Mouse (Mus musculus): Measurements from ENCODE around the gene Hydin.
"Not testable (repeated sequence)": the region's sequence is repeated elsewhere in the genome, so short reads cannot be mapped to it uniquely, and the experiment has no call there.

Hydin gene

GRCm38 (mm10) chr8:110333376-110333775 is 66.6 kb downstream of the Hydin start:
- DNase-seq (ENCODE audit: low read depth, low spot score) = no peak

DNA sequence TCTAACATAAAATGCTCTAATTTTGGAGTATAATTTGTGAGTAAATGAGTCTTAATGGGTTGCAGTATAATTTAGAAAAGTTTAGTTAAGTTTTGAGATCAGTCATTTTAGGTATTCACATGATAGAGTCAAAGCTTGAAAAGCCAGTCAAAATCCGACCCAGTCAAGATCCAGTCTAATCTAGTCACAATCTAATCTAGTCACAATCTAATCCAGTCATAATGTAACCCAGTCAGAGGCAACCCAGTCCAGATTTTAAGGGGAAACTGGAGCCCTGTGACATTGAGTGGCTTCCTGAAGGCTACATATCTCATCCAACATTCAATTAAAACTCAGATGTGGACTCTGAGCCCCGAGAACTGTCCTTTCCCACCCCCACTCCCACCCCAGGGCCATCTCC is 72.7 kb downstream of the Hydin start:
- no peak for DNase-seq (ENCODE audit: low read depth, low spot score)

- no peak for DNase-seq (ENCODE audit: low read depth, low spot score)
Measured at GRCm38 (mm10) chr8:110340090-110340703, 73.4 kb downstream of the Hydin start.

- DNase-seq (ENCODE audit: low read depth, low spot score) = no peak
Measured at GRCm38 (mm10) chr8:110345697-110346394, 79.1 kb downstream of the Hydin start.

DNA sequence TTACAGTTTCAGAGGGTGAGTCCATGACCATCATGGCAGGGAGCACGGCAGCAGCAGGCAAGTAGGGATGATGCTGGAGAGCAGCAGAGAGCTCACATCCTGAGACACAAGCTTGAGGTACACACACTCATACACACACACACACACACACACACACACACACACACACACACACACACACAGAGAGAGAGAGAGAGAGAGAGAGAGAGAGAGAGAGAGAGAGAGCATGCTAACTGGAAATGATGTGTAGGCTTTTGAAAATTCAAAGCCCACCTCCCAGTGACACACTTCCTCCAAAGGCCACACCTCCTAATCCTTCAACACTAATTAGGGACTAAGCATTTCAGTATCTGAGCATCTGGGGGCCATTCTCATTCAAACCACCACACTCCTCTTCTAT is 80.1 kb downstream of the Hydin start:
- DNase-seq (ENCODE audit: low read depth, low spot score) = no peak

- no peak for DNase-seq (ENCODE audit: low read depth, low spot score)
Measured at GRCm38 (mm10) chr8:110350725-110351124, 83.9 kb downstream of the Hydin start.

GRCm38 (mm10) chr8:110351909-110352308 is 85.1 kb downstream of the Hydin start:
- no peak for DNase-seq (ENCODE audit: low read depth, low spot score)

- DNase-seq (ENCODE audit: low read depth, low spot score) = no peak
Measured at GRCm38 (mm10) chr8:110362975-110363374, 96.2 kb downstream of the Hydin start.

DNA sequence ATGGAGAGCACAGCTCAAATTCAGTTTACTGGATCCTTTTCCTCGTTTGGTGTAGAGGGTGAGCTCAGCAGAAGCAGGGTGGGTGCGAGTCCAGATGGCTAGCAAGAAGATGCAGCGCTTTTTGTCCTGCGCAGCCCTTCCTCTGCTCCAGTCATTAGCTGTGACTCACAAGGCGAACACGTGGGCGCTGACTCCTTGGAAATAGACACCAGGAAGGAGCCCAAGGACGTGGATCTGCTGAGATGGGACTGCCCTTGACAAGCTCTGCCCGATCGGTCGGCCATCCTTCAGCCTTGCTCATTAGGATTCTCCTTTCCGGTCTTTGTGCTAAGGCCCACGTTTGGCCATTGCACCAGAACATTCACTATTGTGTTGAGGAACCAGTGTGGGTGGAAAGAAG is 106.1 kb downstream of the Hydin start:
- DNase-seq (ENCODE audit: low read depth, low spot score) = no peak

- no peak for DNase-seq (ENCODE audit: low read depth, low spot score)
Measured at GRCm38 (mm10) chr8:110373695-110374094, 106.9 kb downstream of the Hydin start.

- no peak for DNase-seq (ENCODE audit: low read depth, low spot score)
Measured at GRCm38 (mm10) chr8:110382751-110383150, 116.0 kb downstream of the Hydin start.

DNA sequence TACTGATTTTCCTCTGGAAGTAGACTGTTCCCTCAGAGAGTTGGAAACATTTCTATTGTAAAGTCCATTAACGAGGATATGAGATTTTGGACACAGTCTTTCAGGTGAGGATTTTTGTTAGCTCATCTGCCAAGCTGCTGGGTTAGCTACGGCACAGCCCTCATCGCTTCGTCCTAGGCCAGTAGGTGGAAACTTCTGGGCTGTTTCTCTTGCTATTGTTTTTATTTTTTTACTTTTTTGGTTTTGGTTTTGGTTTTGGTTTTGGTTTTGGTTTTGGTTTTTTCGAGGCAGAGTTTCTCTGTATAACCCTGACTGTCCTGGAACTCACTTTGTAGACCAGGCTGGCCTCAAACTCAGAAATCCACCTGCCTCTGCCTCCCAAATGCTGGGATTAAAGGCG is 117.9 kb downstream of the Hydin start:
- not testable (repeated sequence) for DNase-seq (ENCODE audit: low read depth, low spot score)

DNA sequence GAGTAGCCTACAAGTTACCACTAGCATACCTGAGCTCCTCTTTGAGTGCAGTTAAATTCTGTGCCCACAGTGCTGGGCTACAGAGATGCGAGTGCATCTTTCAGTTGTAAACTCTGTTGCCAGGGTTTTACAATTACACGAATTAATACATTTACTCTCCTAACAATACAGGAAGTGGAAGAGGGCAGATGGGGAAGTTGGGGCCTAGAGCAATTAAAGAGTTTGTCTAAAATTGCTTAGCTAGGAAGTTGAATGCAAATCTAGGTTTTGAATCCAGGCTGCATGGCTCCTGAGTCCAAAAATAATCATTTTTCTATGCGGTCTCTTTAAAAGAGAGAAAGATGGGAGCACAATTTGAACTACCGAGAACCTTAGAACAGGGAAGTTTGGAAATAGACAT is 128.9 kb downstream of the Hydin start:
- DNase-seq (ENCODE audit: low read depth, low spot score) = no peak

GRCm38 (mm10) chr8:110400536-110400935 is 133.8 kb downstream of the Hydin start:
- DNase-seq (ENCODE audit: low read depth, low spot score) = no peak

DNA sequence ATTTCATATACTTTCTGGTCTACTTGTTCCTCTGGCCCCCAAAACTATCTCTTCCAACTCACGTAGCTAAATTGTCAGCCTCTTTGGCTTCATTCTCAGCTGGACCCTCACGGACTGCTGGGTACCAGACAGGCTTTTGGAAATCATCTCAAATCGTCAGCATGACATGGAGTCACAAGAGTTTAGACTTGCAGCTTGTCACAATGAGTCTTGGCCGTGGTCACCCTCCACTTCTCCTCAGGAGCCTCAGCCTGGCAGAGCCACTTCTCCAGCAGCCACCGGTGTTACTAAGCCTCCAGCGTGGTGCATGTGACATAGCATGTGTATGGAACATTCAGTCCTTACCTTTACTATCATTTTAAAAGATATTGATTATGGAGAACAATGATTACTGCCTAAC is 135.5 kb downstream of the Hydin start:
- no peak for DNase-seq (ENCODE audit: low read depth, low spot score)

- DNase-seq (ENCODE audit: low read depth, low spot score) = no peak
Measured at GRCm38 (mm10) chr8:110404516-110404915, 137.7 kb downstream of the Hydin start.

DNA sequence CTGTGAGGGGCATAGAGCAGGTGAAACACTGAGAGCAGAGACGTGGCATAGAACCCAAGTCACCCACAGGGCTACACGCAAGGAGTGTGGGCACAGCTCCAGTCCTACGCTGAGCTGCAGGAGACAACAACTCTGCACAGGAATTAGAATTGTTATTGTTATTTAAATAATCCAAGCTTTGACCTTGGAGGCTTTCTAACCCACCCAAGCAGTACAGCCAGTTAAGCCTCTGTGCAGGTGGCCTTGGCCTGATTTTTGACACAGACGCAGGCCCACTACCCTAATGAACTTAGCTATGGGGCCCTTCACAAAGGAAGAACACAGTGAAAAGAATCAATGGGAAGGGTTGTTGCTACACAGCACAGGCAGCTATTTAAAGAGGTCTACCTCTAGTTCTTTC is 148.3 kb downstream of the Hydin start:
- DNase-seq (ENCODE audit: low read depth, low spot score) = no peak

GRCm38 (mm10) chr8:110416931-110417330 is 150.2 kb downstream of the Hydin start:
- DNase-seq (ENCODE audit: low read depth, low spot score) = no peak

- DNase-seq (ENCODE audit: low read depth, low spot score) = no peak
Measured at GRCm38 (mm10) chr8:110417801-110418200, 151.0 kb downstream of the Hydin start.

GRCm38 (mm10) chr8:110419711-110420110 is 152.9 kb downstream of the Hydin start:
- DNase-seq (ENCODE audit: low read depth, low spot score) = no peak

GRCm38 (mm10) chr8:110420221-110420620 is 153.4 kb downstream of the Hydin start:
- DNase-seq (ENCODE audit: low read depth, low spot score) = no peak

DNA sequence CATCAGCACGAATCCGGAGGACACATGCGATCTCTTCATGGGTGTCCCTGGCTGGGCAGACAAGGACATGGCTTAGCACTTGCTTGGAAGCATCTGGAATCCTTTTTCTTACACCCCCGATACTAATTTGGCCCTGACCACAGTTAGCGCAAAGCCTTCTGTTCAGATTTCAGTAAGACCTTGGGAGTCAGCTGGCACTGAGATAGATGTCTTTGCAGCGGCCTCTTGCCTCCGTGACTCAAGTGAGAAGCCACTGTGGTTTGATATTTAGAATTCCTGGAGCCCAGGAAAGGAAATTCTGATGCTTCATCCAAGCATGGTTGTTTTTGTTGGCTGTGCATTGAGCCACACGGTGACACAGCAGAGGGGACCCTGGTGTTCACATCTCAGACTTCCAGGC is 157.4 kb downstream of the Hydin start:
- DNase-seq (ENCODE audit: low read depth, low spot score) = no peak

DNA sequence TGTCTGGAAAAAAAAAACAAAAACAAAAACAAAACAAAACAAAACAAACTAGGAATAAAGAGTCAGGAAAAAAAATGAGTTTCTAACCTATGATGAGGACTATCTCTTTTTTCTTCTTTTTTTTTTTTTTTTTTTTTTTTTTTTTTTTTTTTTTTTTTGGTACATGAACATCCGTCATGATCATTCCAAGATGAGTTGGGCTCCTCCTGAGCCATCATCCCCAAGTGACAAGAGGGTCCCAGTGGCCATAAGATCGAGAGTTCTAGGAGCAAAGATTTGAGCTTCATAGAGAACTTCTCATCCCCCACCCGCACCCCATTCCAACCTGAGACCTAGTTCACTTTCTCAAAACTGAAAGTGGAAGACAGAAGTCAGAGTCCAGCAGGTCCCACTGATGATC is 164.6 kb downstream of the Hydin start:
- no peak for DNase-seq (ENCODE audit: low read depth, low spot score)

DNA sequence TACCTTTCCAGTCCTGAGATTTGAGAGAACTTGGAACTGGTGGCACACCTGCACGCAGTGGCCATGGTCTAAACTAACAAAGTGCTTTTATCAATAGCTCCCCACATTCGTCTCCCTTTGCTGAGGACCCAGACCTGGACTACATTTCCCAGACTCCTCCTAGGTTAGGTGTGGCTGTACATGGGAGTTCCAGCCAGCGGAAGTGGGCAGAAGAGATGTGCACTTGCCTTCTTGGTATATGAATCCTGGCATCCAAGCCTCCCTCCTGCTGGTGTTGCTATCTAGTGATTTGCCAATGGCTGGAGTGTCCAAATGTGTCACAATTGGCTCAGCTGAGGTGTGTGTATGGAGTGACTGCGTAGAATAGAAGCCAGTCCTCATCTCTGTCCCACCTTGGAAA is 173.8 kb downstream of the Hydin start:
- DNase-seq (ENCODE audit: low read depth, low spot score) = no peak

All from retina, adult 2 months (tissue).